Mouse (Mus musculus): ENCODE results near the gene Trp53bp2.
A peak's percentile ranks its signal among the peaks of the same experiment; 100 is the strongest.

Gene Trp53bp2

DNA sequence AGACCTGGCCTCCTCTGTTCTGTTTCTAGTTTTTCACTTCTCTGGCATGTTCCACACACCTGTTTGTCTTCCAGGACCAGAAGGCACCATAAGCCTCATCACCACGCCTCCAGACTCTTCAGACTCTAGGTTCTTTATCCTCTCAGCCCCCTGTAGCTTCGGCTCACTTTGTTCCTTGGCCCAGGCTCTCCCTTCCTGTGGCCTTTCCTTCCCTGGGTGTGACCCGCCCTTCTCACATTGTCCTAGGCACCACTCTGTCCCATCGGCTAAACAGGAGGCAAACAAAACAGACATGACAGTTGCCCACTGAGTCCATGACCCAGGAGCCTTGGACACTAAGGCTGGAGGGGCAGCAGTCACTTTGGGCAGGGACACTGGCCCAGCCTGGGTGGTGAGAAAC, 91.3 kb downstream of the Trp53bp2 start:
- DNase-seq (ENCODE audit: low read depth, low spot score) = no peak

DNA sequence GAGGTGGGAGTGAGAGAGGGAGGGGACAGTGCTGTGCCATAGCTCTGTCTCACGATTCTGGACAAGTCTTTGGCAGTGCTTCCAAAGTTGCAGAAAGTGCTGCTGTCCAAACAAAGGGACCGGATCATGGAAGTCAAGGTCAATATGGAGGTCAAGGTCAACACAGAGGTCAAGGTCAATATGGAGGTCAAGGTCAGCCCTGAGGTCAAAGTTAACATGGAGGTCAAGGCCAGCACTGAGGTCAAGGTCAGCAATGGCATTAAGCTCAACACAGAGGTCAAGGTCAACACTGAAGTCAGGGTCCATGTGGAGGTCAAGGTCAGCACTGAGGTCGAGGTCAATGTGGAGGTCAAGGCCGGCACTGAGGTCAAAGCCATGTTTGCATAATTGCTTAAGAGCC, 91.9 kb downstream of the Trp53bp2 start:
- DNase-seq (ENCODE audit: low read depth, low spot score) = peak; percentile 32

DNA sequence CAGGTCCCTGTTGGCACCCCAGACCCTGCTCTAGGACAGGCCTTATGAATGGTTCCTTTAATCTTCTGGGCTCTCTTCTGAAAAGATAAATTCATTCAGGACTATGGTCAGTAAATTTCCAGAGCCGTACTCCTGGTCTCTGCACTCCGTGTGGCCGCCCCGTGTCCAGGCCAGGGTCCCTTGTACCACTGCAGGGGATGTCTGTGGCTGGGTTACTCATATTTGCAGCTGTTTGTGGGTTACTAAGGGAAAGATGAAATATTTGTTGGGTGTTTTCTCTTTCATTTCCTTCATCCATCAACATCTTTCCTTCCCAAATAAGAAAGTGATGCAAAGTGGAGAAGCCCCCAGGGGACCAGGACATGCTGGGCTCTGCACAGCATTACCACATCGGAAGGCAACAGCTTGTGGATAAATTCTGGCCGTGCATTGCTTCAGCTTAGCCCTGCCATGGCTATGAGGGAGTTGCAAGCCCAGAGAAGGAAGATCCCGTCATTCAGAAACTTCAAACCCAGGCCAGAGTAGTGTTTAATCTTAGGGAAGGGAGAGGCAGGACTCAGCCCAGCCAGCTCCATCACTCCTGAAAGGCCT, 92.9 kb downstream of the Trp53bp2 start:
- no peak for DNase-seq (ENCODE audit: low read depth, low spot score)

DNA sequence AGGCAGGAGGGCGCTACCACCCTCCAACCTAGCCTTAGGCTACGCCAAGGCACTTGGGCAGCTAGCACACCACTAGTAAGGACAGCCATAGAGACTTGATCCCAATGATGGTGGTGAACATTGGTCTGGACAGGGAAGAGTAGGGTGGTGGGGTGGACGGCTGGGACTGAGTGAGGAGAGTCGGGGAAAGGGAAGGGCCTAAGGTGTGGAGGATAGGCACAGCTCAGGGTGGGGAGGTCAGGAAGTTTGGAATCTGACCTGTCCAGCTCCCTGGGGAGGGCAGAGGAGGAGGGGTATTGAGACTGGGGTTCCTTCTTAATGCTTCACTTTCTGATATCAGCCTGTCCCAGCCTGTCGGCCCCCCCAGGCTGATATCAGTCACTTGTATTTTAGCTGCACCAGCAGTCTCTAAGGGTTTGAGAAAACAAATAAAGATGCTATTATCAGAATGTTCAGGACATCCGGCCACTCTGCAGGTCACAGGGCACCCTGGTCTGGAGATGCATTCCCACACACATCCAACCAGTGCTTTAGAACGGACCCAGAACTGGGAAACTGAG, 93.6 kb downstream of the Trp53bp2 start:
- no peak for DNase-seq (ENCODE audit: low read depth, low spot score)

DNA sequence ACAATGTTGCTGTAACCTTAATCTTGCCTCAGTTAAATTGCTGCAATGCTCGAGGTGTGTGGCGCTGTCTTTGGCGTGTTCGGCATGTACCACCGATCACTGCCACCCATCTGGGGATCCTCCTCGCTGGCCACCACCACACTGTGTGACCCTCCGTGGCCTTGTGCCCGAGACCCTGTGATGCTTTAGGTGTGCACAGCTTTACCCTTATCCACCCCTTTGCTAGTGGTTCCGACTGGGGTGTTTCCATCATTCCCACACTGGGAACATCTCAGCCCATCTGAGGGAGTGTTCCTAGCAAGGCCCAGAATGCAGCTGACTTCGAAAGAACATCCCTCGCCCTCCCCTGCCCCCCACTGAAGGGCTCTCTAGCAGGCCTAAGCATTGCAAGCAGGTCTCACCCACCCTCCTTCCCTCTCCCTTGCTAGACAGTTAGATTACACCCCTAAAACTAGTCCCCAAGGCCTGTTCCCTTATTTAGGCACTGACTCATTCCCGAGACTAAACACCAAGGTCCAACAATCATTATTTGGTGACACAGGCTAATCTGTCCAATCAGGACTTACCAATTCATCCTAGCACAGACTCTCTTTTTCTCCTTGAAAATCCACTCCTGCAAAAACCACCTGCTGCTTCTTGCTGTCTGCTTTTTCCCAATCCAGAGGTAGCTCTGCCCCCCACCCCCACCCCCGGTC, 94.4 kb downstream of the Trp53bp2 start:
- no peak for DNase-seq (ENCODE audit: low read depth, low spot score)

DNA sequence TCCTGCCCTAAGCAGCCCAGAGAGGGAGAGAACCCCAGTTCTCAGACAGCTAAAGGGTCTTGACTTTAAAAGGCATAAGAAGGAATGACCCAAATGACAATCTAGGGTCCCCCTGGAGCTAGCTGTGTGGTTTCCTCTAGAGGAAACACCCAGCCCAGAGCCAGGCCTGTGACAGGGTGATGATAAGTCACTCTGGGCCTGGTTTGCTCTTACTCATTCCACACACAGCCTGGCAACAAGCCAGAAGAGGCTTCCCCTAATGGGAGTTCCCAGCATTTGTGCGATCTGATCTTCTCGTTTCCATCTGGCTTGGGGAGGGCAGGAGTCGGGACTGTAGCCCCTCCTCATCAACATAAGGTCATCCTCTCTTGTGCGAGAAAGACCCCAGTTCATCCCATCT, 95.3 kb downstream of the Trp53bp2 start:
- DNase-seq (ENCODE audit: low read depth, low spot score) = no peak

DNA sequence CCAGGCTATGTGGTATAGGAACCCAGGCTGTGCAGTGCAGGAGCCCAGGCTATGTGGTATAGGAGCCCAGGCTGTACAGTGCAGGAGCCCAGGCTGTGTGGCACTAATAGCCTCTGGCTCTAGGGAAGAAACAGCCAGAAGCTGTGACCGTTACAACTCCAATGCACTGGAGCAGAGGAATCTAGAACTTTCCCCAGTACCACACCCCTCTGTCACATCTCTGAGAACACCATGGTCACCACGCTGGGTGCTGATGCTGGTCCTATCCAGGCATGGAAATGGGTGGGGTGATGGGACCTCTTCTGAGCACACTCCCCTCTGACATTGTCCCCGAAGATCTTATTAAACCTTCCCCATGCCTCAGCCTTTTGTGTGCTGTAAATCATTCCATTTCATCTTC, 96.3 kb downstream of the Trp53bp2 start:
- DNase-seq (ENCODE audit: low read depth, low spot score) = no peak

GRCm38 (mm10) chr1:182506229-182506986, 97.4 kb downstream of the Trp53bp2 start:
- DNase-seq (ENCODE audit: low read depth, low spot score) = no peak

- no peak for DNase-seq (ENCODE audit: low read depth, low spot score)
These were observed 100.3 kb downstream of the Trp53bp2 start for GRCm38 (mm10) chr1:182509110-182509797.

DNA sequence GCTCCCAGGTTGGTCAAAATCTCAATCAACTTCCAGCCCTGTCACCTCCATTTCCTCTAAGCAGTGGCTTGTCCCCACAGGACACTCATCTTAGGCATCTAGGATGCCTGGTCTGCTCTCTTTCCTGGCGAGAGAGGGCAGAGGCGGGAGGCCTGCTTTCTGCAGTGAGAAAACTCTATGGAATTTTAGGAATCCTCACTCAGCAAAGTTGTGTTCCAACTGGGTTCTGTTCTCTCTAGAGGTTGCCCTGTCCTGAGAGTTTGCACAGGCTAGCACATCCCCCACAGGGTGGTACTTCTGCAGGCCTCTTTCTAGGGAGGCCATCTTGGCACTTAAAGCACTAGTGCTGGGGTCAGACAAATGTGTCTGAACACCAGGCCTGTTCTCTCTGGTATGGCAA, 102.1 kb downstream of the Trp53bp2 start:
- no peak for DNase-seq (ENCODE audit: low read depth, low spot score)

- DNase-seq (ENCODE audit: low read depth, low spot score) = no peak
These were observed 102.8 kb downstream of the Trp53bp2 start for GRCm38 (mm10) chr1:182511778-182512177.
